Mouse (Mus musculus) intestine, embryonic 15.5 days (tissue): ENCODE results near the gene Hcrtr1. TPM values are rescaled to one million over a fixed set of nuclear protein-coding genes. Genes with fewer than 3 reads are reported as not detected.

ENCODE experiments used
- ATAC-seq: fragments of 200-750 bp; cut with Nextera tagmentation; 2 replicates; pipeline ENCODE4 v1.8.0; 2017; ENCODE audit warnings: moderate TSS enrichment, moderate library complexity
- H3K27ac ChIP-seq: fragments of 300-500 bp; sonication (generic); 2 replicates; pipeline ENCODE4 v1.5.1; 2015; ENCODE audit warnings: mild to moderate bottlenecking, inconsistent platforms
- H3K27me3 ChIP-seq: fragments of 300-500 bp; sonication (generic); replicated peaks from 2 replicates; pipeline ENCODE4 v1.6.1; 2015; ENCODE audit warnings: inconsistent platforms
- H3K36me3 ChIP-seq: fragments of 300-500 bp; sonication (generic); 2 replicates; pipeline ENCODE4 v1.6.1; 2015; ENCODE audit warnings: inconsistent platforms
- H3K4me1 ChIP-seq: fragments of 300-500 bp; sonication (generic); replicated peaks from 2 replicates; pipeline ENCODE4 v1.6.1; 2015; ENCODE audit warnings: inconsistent platforms
- H3K4me2 ChIP-seq: fragments of 300-500 bp; sonication (generic); replicated peaks from 2 replicates; pipeline ENCODE4 v1.6.1; 2015; ENCODE audit warnings: mild to moderate bottlenecking, inconsistent platforms
- H3K4me3 ChIP-seq: fragments of 300-500 bp; sonication (generic); replicated peaks from 2 replicates; pipeline ENCODE4 v1.5.1; 2015; ENCODE audit warnings: inconsistent platforms
- H3K9ac ChIP-seq: fragments of 300-500 bp; sonication (generic); 2 replicates; pipeline ENCODE4 v1.6.1; 2015; ENCODE audit warnings: inconsistent platforms
- H3K9me3 ChIP-seq: fragments of 300-500 bp; sonication (generic); 2 replicates; pipeline ENCODE4 v1.6.1; 2016; ENCODE audit warnings: inconsistent platforms
- WGBS: fragments of 180-500 bp; shearing (Covaris S2); methylation state at CpG from one replicate; pipeline ENCODE4 v1.1.7; 2015; 5-methylcytosine and 5-hydroxymethylcytosine counted together
- polyA plus RNA-seq: library from polyadenylated mRNA; unstranded; fragments of >200 nt; fragmentation: Nextera tagmentation; extraction: Ambion mirVana; gene quantifications from 2 replicates; pipeline ENCODE4 v1.2.1, GENCODE M21; 2015

Hcrtr1 gene
- polyA plus RNA-seq, 1 experiment from 2014 or later: 0.24 TPM

DNA sequence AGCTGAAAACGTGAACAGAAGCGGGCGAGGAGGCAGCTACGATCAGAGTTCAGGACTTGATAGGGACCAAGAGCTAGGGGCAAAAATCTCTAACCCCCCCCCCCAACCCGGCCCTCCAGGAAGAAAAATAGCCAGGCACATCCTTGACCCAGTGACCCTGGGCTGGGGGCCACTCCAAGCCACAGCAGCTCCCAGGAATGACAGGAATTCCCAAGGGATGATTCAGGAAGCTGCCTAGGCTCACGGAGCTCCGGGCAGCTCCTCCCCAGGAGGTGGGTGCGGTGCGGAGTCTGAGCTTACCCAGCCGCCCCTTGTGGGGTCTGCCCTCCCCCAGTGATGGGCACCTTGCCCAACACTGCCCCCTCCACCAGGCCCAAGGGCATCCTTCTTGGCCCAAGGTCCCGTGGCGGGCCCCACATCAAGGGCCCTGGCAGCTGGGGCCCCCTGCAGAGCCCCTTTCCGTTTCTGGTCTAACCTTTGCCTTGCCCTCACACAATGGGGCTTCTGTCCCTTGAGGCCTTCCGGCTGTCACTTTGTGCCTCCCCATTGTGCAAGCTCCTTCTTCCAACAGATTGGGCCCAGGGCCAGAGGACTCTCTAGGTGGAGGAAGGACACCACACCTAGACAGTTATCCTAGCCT is 36.0 kb upstream of the Hcrtr1 start, which contains the start of gene Tinagl1:
Gene Tinagl1 (minus strand): TSS at position 51 of the 640 bp plus-strand sequence.
- Histone ChIP-seq H3K4me2 (peak within 1 kb of the TSS; percentile 69), H3K27me3 (peaks cover 4% of the 10 kb centered on the region), H3K9me3 (no peaks in the 10 kb centered on the region), H3K9ac (peak within 1 kb of the TSS; percentile 46), H3K36me3 (no peaks in the 10 kb centered on the region), H3K4me1 (peaks cover 56% of the 10 kb centered on the region), H3K27ac (peak within 1 kb of the TSS; percentile 78), H3K4me3 (peak within 1 kb of the TSS; percentile 39)
- ATAC-seq: peak; percentile 59
- 3% methylated on average over 14 of the region's 14 CpGs for WGBS

DNA sequence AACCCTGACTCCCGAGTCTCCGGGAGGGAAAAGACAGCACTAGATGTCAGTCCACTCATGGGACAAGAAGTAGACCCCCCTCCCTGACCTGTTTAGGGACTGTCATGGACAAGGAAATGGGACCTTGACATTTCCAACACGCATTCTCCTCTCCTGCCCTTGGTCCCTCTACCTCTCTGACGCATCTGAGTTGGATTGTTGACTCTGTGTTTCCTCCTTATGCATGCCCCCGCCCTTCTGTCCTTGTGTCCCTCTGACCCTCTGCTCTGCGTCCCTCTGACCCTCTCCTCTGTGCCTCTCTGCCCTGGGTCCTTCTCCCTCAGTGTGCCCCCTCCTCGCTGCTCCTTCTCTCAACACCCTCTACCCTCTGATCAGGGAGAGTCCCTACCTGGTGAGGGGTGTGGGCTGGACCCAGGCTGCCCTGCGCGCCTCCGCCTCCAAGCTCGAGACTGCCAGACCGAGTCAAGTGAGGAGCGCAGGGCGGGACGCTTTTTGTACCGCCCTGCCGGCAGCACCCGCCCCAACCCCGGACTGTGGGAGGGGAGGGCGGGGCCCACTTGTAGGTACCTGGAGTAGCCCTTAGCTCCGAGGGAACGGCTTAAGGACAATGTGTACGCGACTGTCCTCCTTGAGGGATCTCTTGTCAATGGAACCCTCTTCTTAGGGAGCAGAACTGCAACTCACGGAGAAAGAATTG is 35.3 kb upstream of the Hcrtr1 start:
- Histone ChIP-seq H3K36me3 (no peaks in the 10 kb centered on the region), H3K4me2 (peak overlapping the region; percentile 69), H3K9me3 (no peaks in the 10 kb centered on the region), H3K27ac (peak overlapping the region; percentile 78), H3K9ac (peak overlapping the region; percentile 46), H3K4me1 (peaks cover 59% of the 10 kb centered on the region), H3K27me3 (peaks cover 4% of the 10 kb centered on the region), H3K4me3 (peak overlapping the region; percentile 39)
- WGBS: 2% methylated on average over 25 of the region's 25 CpGs
- ATAC-seq: peak; percentile 85

DNA sequence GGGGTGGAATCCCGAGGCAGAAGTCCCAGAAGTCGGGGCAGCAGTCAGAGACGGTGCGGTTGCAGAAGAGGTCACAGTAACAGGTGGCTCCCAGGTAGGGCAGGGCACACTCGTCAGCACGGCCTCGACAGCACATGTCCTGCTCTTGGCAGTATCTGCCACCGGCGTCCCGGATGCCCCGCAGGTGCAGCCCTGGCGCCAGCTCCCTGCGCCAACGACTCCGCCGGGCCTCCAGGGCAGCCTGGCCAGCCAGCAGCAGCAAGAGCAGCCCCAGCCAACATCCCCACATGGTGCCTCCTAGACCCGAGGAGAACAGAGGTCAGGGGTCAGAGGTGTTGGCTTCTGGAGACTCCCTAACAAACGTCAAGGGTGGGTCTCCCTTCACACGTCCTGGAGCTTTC is 34.8 kb upstream of the Hcrtr1 start:
- Histone ChIP-seq H3K4me3 (peak overlapping the region; percentile 39), H3K9me3 (no peaks in the 10 kb centered on the region), H3K4me2 (peak overlapping the region; percentile 69), H3K27me3 (peaks cover 4% of the 10 kb centered on the region), H3K27ac (peak overlapping the region; percentile 78), H3K9ac (peak overlapping the region; percentile 46), H3K36me3 (no peaks in the 10 kb centered on the region), H3K4me1 (peaks cover 65% of the 10 kb centered on the region)
- 42% methylated on average over 19 of the region's 19 CpGs for WGBS
- peak; percentile 16 for ATAC-seq

DNA sequence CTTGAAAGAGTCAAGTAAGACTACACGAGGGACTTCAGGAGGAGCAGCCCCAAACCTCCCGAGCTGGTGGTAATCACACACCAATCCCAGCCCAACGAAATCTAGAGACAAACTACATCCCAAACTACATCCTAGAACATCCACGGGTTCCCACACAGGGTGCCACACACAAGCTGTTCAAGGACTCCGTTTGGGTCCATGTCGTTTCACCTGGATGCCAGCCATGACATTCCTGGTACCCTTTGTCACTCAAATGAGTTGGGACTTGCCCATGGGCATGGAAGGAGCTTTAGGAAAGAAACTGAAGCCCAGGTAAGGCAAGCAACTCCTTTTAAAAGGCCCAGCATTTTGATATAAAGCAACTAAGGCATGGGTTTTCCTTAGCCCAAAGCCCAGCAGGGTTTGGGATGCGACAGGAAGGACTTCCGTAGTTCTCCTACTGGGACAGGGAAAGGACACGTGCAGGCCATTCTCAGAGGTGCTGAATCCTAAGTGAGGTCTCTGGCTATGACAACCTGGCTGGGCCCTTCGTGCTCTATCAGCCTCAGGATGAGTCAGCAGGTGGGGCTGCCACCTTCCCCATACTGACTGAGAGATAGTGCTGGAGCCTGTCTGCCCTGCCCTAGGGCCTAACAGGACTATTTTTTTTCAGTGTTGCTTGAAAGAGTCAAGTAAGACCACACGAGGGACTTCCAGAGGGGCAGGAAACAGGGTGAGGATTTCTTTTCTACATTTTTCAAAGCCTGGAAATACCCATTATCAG is 34.1 kb upstream of the Hcrtr1 start:
- peak overlapping the region; percentile 39 for H3K4me3 ChIP-seq
- H3K27ac ChIP-seq: peak overlapping the region; percentile 78
- 68% methylated on average over 11 of the region's 11 CpGs for WGBS
- peak overlapping the region; percentile 69 for H3K4me2 ChIP-seq
- no peaks in the 10 kb centered on the region for H3K36me3 ChIP-seq
- no peaks in the 10 kb centered on the region for H3K9me3 ChIP-seq
- H3K27me3 ChIP-seq: peaks cover 4% of the 10 kb centered on the region
- H3K4me1 ChIP-seq: peaks cover 72% of the 10 kb centered on the region
- no peak for ATAC-seq
- H3K9ac ChIP-seq: peak overlapping the region; percentile 46; the same call in 1 of the 2 replicates

DNA sequence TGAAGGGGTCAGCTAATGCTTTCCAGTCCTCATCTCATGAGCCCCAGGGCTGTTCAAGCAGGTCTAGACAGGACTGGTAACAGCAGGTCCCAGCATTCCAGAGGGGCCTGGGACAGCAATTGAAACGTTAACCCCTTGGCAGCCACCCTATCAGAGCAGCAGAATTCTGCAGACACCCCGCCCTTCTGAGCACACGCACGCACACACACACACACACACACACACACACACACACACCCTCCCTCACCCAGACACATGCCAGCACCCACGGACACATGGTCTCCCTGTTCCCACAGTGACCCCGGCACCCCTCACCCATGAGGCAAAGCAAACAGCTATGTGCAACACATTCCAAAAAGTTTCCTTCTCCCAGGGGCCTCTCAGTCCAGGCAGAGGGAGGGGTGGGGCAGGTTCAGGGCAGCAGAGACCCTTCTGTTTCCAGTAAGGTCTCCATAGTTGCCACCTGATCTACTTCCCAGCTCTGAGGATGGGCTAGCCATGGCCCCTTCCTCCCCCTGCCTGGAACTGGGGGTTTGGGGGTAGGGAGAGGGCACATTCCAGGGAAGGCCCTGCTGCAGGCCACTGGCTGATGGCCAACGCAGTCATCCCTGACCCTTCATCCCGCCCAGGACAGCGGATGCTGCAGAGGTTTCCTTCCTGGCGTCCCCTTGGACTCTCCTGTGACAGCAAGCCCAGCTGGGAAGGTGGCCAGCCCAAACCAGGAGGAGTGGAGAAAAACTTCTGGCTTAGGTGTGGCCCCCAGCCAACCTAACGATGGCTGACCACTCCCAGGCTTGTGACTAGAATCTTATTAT is 33.0 kb upstream of the Hcrtr1 start:
- Histone ChIP-seq H3K4me3 (0 out of 2 replicates have a peak overlapping the region, but pooled peaks have one; percentile 0), H3K9me3 (no peaks in the 10 kb centered on the region), H3K36me3 (no peaks in the 10 kb centered on the region), H3K9ac (0 out of 2 replicates have a peak overlapping the region, but pooled peaks have one; percentile 26), H3K4me1 (peaks cover 75% of the 10 kb centered on the region), H3K27me3 (peaks cover 4% of the 10 kb centered on the region), H3K4me2 (peak overlapping the region; percentile 69), H3K27ac (peak overlapping the region; percentile 18; the same call in 1 of the 2 replicates)
- 31% methylated on average over 11 of the region's 11 CpGs for WGBS
- no peak for ATAC-seq

DNA sequence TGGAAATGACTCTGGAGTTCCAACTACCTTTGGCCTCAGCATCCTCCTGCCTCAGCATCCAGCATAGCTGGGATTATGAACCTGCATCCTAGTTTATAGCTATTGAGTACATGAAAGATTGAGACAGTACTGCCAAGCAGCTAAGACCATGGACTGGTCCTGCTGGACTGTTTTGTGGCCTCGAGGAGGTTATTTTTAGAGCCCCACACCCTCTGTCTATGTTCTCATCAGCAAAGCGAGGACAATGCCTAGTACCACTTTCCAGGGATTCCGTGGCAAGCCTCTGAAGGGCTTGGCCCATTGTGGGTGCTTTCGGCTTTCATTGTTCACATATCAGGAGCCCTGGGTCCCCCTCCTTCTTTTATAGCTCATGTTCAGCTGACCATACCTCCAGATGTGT is 31.2 kb upstream of the Hcrtr1 start:
- Histone ChIP-seq H3K27ac (no peak overlapping the region), H3K36me3 (no peaks in the 10 kb centered on the region)

DNA sequence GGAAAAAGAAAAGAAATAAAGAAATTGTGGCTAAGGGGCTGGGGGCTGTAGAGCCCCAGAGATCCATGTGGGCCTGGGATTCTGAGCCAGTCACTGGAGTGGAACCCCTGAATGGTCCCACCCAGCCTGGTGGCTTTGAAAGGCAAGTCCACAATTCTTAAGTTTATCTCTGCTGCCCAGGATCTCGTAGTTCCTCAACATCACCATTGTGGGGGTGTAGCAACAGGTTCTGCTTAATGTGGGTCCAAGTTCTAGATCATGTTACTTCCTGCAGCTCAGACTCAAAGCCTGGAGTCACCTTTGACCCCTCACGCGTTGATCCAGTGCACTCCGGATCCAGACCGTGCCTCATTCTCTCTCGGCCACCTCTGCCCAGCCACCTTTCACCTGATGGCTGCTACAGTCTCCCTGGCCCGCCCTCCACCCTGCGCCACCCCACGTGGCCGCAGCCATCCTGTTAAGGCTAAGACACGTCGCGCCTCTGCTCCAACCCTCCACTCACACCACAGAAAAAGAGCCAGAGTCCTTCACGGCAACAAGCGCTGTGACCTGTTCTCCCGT is 30.3 kb upstream of the Hcrtr1 start:
- Histone ChIP-seq H3K27ac (no peak overlapping the region), H3K36me3 (no peaks in the 10 kb centered on the region), H3K4me3 (no peak overlapping the region), H3K27me3 (peaks cover 4% of the 10 kb centered on the region), H3K9ac (no peak overlapping the region), H3K9me3 (no peaks in the 10 kb centered on the region), H3K4me1 (peaks cover 61% of the 10 kb centered on the region), H3K4me2 (no peak overlapping the region)
- no peak for ATAC-seq
- 79% methylated on average over 16 of the region's 16 CpGs for WGBS

More for the DNA sequence above, 31.2 kb upstream of the Hcrtr1 start:
- Histone ChIP-seq H3K4me3 (no peak overlapping the region), H3K4me2 (no peak overlapping the region), H3K27me3 (peaks cover 4% of the 10 kb centered on the region), H3K9me3 (no peaks in the 10 kb centered on the region), H3K4me1 (peaks cover 66% of the 10 kb centered on the region), H3K9ac (no peak overlapping the region)
- WGBS: 84% methylated on average over 4 of the region's 4 CpGs
- no peak for ATAC-seq

DNA sequence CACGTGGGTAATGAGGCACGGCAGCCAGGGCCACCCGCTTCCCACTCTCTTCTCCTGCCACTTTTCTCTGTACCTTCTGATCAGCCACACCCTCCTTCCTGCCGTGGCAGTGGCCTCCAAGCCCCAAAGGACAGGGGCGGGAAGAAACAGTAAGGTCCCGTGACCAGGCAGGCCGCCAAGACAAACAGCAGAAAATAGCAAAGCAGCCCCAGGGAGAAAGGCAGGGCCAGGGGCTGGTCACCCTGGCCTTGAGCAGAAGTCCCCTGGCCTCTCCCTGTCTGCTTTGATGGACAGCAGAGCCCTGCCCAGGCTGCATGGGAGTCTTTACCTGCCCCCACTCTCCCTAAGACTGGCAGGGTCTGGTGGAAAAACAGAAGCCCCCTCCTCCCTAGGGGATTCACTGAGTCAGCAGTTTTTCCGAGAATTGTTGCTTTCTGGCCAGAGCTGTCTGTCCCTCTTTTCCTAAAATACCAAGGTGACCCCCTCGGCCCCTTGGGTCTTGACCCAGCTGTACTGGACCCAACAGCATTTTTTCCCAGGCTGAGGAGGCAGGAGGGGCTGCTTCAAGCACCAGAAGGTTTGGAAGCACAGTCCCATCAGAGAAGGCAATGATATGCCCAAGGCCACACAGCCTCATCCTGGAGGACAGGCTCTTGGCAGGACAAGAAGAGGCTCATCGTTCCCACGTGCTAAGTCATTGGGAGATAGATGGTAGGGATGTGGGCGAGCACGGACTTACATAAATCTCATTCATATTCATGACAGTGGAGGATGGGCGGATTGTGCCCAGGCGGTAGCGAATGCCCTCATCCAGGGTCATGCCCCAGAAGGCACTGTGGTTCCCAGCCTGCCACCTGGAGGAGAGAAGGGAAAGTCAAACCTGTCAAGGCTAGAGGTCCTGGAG is 29.4 kb upstream of the Hcrtr1 start:
- Histone ChIP-seq H3K27ac (peak overlapping the region; percentile 76), H3K4me1 (peaks cover 61% of the 10 kb centered on the region), H3K9me3 (no peaks in the 10 kb centered on the region), H3K4me2 (peak overlapping the region; percentile 33), H3K4me3 (no peak overlapping the region), H3K27me3 (no peaks in the 10 kb centered on the region), H3K36me3 (no peaks in the 10 kb centered on the region), H3K9ac (no peak overlapping the region)
- ATAC-seq: peak; percentile 81
- 30% methylated on average over 16 of the region's 16 CpGs for WGBS

DNA sequence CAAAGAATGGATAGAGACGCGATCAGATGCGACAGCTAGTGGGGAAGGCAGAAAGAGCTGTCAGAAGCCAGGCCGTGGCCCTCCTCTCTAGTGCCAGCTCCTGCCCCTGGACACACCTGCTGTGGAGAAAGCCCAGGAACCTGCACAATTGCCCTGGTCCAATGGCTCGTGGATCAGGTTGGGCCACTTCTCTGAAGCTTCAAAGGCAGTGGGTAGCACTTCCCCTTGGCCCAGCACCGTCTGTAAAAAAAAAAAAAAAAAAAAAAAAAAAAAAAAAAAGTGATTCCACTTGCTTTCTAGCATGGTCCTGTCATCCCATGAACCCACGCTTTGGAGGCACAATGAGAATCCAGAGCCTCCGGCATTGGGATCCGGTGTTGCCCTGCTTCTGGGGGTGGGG is 28.7 kb upstream of the Hcrtr1 start:
- H3K9ac ChIP-seq: no peak overlapping the region
- 38% methylated on average over 9 of the region's 9 CpGs for WGBS
- H3K27me3 ChIP-seq: no peaks in the 10 kb centered on the region
- no peaks in the 10 kb centered on the region for H3K36me3 ChIP-seq
- H3K9me3 ChIP-seq: no peaks in the 10 kb centered on the region
- H3K27ac ChIP-seq: peak overlapping the region; percentile 76
- H3K4me3 ChIP-seq: no peak overlapping the region
- peaks cover 64% of the 10 kb centered on the region for H3K4me1 ChIP-seq
- ATAC-seq: peak; percentile 29
- H3K4me2 ChIP-seq: peak overlapping the region; percentile 33

DNA sequence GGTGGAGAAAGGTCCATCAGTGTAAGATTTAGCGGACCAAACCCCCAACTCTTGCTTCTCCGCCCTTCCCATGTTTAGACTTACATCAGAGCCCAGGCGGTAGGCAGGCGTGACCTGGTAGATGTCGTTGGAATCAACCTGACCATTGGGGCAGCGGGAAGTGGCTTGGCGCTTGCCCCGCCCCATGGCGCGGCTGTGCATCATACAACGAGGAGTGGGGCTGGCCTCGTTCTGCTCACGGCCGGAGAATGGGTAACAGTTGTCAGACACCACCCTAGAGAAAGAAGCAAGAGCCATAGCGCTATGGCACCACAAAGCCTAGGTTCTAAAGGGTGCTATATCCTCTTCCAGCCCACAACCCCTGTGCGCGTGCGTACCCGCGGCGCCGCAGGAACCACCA is 28.2 kb upstream of the Hcrtr1 start:
- Histone ChIP-seq H3K4me1 (peaks cover 59% of the 10 kb centered on the region), H3K27ac (peak overlapping the region; percentile 76; the same call in 1 of the 2 replicates), H3K9ac (no peak overlapping the region), H3K4me2 (peak overlapping the region; percentile 33), H3K9me3 (no peaks in the 10 kb centered on the region), H3K27me3 (no peaks in the 10 kb centered on the region), H3K36me3 (no peaks in the 10 kb centered on the region), H3K4me3 (no peak overlapping the region)
- 56% methylated on average over 22 of the region's 22 CpGs for WGBS
- no peak for ATAC-seq

DNA sequence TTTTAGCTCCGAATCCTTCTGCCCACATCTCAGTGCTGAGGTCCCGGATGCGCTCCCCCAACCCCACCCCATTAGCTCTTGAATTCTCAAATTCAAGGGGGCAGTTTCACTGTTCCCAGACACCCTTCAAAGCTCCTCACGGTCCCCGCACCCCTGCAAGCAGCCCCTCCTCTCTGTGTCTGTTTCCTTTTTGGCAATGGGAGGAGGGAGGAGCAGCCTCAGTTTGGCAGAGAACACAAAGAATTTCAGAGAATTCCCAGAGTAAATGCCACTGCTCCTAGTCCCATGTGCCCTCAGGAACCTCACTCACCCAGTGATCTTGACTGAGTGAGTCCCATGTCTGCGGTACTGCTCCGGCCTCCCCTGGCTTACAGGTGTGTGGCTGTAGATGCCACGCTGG is 27.4 kb upstream of the Hcrtr1 start:
- no peaks in the 10 kb centered on the region for H3K27me3 ChIP-seq
- H3K27ac ChIP-seq: no peak overlapping the region
- H3K4me2 ChIP-seq: no peak overlapping the region
- H3K9me3 ChIP-seq: no peaks in the 10 kb centered on the region
- no peaks in the 10 kb centered on the region for H3K36me3 ChIP-seq
- WGBS: 68% methylated on average over 8 of the region's 8 CpGs
- no peak overlapping the region for H3K4me3 ChIP-seq
- H3K9ac ChIP-seq: no peak overlapping the region
- peaks cover 52% of the 10 kb centered on the region for H3K4me1 ChIP-seq
- ATAC-seq: no peak
